Mouse (Mus musculus): Measurements from ENCODE around the gene Htr2b. TPM values are rescaled to one million over a fixed set of nuclear protein-coding genes. Genes with fewer than 3 reads are reported as not detected.

The Htr2b gene
- total and polyA plus RNA-seq, 2 experiments: not detected

GRCm38 (mm10) chr1:86133337-86133736 is 21.6 kb upstream of the Htr2b start, which contains the start of gene Gm21972:
Gene Gm21972 (plus strand): TSS chr1:86133637.
- H3K36me3 ChIP-seq (ENCODE audit: control insufficient read depth, insufficient read depth, low read length): peaks cover 75% of the 10 kb centered on the region
- TF ChIP-seq CTCF (IDR thresholded peaks at IDR 0.05; ENCODE audit: low read depth, low read length): no peak
- no peak for TF ChIP-seq POLR2A (IDR thresholded peaks at IDR 0.05; ENCODE audit: extremely low read depth, insufficient read depth, low read length)
- WGBS: 97% methylated on average over 4 of the region's 4 CpGs
- no peaks in the 10 kb centered on the region for H3K4me1 ChIP-seq (ENCODE audit: control insufficient read depth, insufficient read depth, low read length)
- H3K4me3 ChIP-seq (ENCODE audit: insufficient read depth, low read depth, low read length): no peak within 1 kb of the TSS
- no peaks in the 10 kb centered on the region for H3K79me2 ChIP-seq (ENCODE audit: control insufficient read depth, insufficient read depth, low read length)
- DNase-seq (ENCODE audit: extremely low read depth, low read depth, low spot score): no peak
- no peak within 1 kb of the TSS for H3K27ac ChIP-seq (replicated peaks; ENCODE audit: insufficient read depth, low read depth, low read length)
- no peak within 1 kb of the TSS for H3K9ac ChIP-seq (ENCODE audit: low read depth, low read length)
- no peaks in the 10 kb centered on the region for H3K27me3 ChIP-seq (ENCODE audit: control insufficient read depth, insufficient read depth, low read length)

- H3K4me3 ChIP-seq (ENCODE audit: insufficient read depth, low read depth, low read length): no peak overlapping the region
- no peaks in the 10 kb centered on the region for H3K27me3 ChIP-seq (ENCODE audit: control insufficient read depth, insufficient read depth, low read length)
- TF ChIP-seq POLR2A (IDR thresholded peaks at IDR 0.05; ENCODE audit: extremely low read depth, insufficient read depth, low read length) (no peak), CTCF (IDR thresholded peaks at IDR 0.05; ENCODE audit: low read depth, low read length) (no peak)
- H3K27ac ChIP-seq (replicated peaks; ENCODE audit: insufficient read depth, low read depth, low read length): no peak overlapping the region
- peaks cover 75% of the 10 kb centered on the region for H3K36me3 ChIP-seq (ENCODE audit: control insufficient read depth, insufficient read depth, low read length)
- H3K9ac ChIP-seq (ENCODE audit: low read depth, low read length): no peak overlapping the region
- 98% methylated on average over 2 of the region's 2 CpGs for WGBS
- H3K4me1 ChIP-seq (ENCODE audit: control insufficient read depth, insufficient read depth, low read length): no peaks in the 10 kb centered on the region
- no peak for DNase-seq (ENCODE audit: extremely low read depth, low read depth, low spot score)
- H3K79me2 ChIP-seq (ENCODE audit: control insufficient read depth, insufficient read depth, low read length): no peaks in the 10 kb centered on the region
Measured at GRCm38 (mm10) chr1:86126036-86126435, 14.3 kb upstream of the Htr2b start.

- TF ChIP-seq POLR2A (IDR thresholded peaks at IDR 0.05; ENCODE audit: extremely low read depth, insufficient read depth, low read length): no peak
- no peak for TF ChIP-seq CTCF (IDR thresholded peaks at IDR 0.05; ENCODE audit: low read depth, low read length)
- DNase-seq (ENCODE audit: extremely low read depth, low read depth, low spot score): no peak
- Histone ChIP-seq H3K27ac (replicated peaks; ENCODE audit: insufficient read depth, low read depth, low read length) (no peak overlapping the region), H3K9ac (ENCODE audit: low read depth, low read length) (no peak overlapping the region), H3K4me3 (ENCODE audit: insufficient read depth, low read depth, low read length) (no peak overlapping the region), H3K36me3 (ENCODE audit: control insufficient read depth, insufficient read depth, low read length) (peaks cover 49% of the 10 kb centered on the region), H3K27me3 (ENCODE audit: control insufficient read depth, insufficient read depth, low read length) (no peaks in the 10 kb centered on the region), H3K79me2 (ENCODE audit: control insufficient read depth, insufficient read depth, low read length) (peaks cover 4% of the 10 kb centered on the region; the same call in 1 of the 2 replicates), H3K4me1 (ENCODE audit: control insufficient read depth, insufficient read depth, low read length) (no peaks in the 10 kb centered on the region)
- 96% methylated on average over 4 of the region's 4 CpGs for WGBS
Measured at GRCm38 (mm10) chr1:86119549-86119948, 7.8 kb upstream of the Htr2b start.

- Histone ChIP-seq H3K36me3 (ENCODE audit: control insufficient read depth, insufficient read depth, low read length) (peaks cover 22% of the 10 kb centered on the region), H3K79me2 (ENCODE audit: control insufficient read depth, insufficient read depth, low read length) (no peaks in the 10 kb centered on the region), H3K27me3 (ENCODE audit: control insufficient read depth, insufficient read depth, low read length) (no peaks in the 10 kb centered on the region), H3K9ac (ENCODE audit: low read depth, low read length) (no peak overlapping the region), H3K4me3 (ENCODE audit: insufficient read depth, low read depth, low read length) (no peak overlapping the region), H3K4me1 (ENCODE audit: control insufficient read depth, insufficient read depth, low read length) (no peaks in the 10 kb centered on the region), H3K27ac (replicated peaks; ENCODE audit: insufficient read depth, low read depth, low read length) (no peak overlapping the region)
- WGBS: 91% methylated on average over 3 of the region's 3 CpGs
- TF ChIP-seq CTCF (IDR thresholded peaks at IDR 0.05; ENCODE audit: low read depth, low read length) (no peak), POLR2A (IDR thresholded peaks at IDR 0.05; ENCODE audit: extremely low read depth, insufficient read depth, low read length) (no peak)
- DNase-seq (ENCODE audit: extremely low read depth, low read depth, low spot score): no peak
Measured at GRCm38 (mm10) chr1:86114141-86114540, 2.4 kb upstream of the Htr2b start.

GRCm38 (mm10) chr1:86105054-86105453 is 6.7 kb downstream of the Htr2b start:
- no peak overlapping the region for H3K27ac ChIP-seq (replicated peaks; ENCODE audit: insufficient read depth, low read depth, low read length)
- WGBS: 100% methylated on average over 1 of the region's 1 CpGs
- no peak for DNase-seq (ENCODE audit: extremely low read depth, low read depth, low spot score)
- H3K4me3 ChIP-seq (ENCODE audit: insufficient read depth, low read depth, low read length): no peak overlapping the region
- peaks cover 27% of the 10 kb centered on the region for H3K36me3 ChIP-seq (ENCODE audit: control insufficient read depth, insufficient read depth, low read length)
- H3K79me2 ChIP-seq (ENCODE audit: control insufficient read depth, insufficient read depth, low read length): peaks cover 3% of the 10 kb centered on the region; the same call in 1 of the 2 replicates
- no peaks in the 10 kb centered on the region for H3K27me3 ChIP-seq (ENCODE audit: control insufficient read depth, insufficient read depth, low read length)
- no peak overlapping the region for H3K9ac ChIP-seq (ENCODE audit: low read depth, low read length)
- no peak for TF ChIP-seq CTCF (IDR thresholded peaks at IDR 0.05; ENCODE audit: low read depth, low read length)
- TF ChIP-seq POLR2A (IDR thresholded peaks at IDR 0.05; ENCODE audit: extremely low read depth, insufficient read depth, low read length): no peak
- H3K4me1 ChIP-seq (ENCODE audit: control insufficient read depth, insufficient read depth, low read length): no peaks in the 10 kb centered on the region

- Histone ChIP-seq H3K4me1 (ENCODE audit: control insufficient read depth, insufficient read depth, low read length) (no peaks in the 10 kb centered on the region), H3K9ac (ENCODE audit: low read depth, low read length) (no peak overlapping the region), H3K4me3 (ENCODE audit: insufficient read depth, low read depth, low read length) (no peak overlapping the region), H3K27ac (replicated peaks; ENCODE audit: insufficient read depth, low read depth, low read length) (no peak overlapping the region), H3K79me2 (ENCODE audit: control insufficient read depth, insufficient read depth, low read length) (no peaks in the 10 kb centered on the region; the same call in 1 of the 2 replicates), H3K36me3 (ENCODE audit: control insufficient read depth, insufficient read depth, low read length) (peaks cover 60% of the 10 kb centered on the region), H3K27me3 (ENCODE audit: control insufficient read depth, insufficient read depth, low read length) (no peaks in the 10 kb centered on the region)
- TF ChIP-seq CTCF (IDR thresholded peaks at IDR 0.05; ENCODE audit: low read depth, low read length) (no peak), POLR2A (IDR thresholded peaks at IDR 0.05; ENCODE audit: extremely low read depth, insufficient read depth, low read length) (no peak)
- WGBS: 83% methylated on average over 7 of the region's 7 CpGs
- no peak for DNase-seq (ENCODE audit: extremely low read depth, low read depth, low spot score)
Measured at GRCm38 (mm10) chr1:86094413-86094812, 17.4 kb downstream of the Htr2b start.

Measured in liver, adult 2 months (tissue).